Mouse (Mus musculus) hindbrain, postnatal 0 days (tissue): ENCODE measurements at regions not wholly inside any gene's neighbourhood (a gene's known extent, or its start where the extent isn't known, plus 50 kb on each side); places are given as distances from the start of the nearest gene placed in this dataset.

ENCODE experiments used
- ATAC-seq: fragments of 200-750 bp; cut with Nextera tagmentation; 2 replicates; pipeline ENCODE4 v1.8.0; 2017; ENCODE audit warnings: mild to moderate bottlenecking, moderate TSS enrichment, moderate library complexity
- DNase-seq: peaks from one replicate; pipeline ENCODE4 v3.0.0-alpha.2; 2015; ENCODE audit warnings: low spot score
- H3K27ac ChIP-seq: fragments of 300-500 bp; sonication (generic); 2 replicates; pipeline ENCODE4 v1.5.1; 2014; ENCODE audit warnings: mild to moderate bottlenecking
- H3K27me3 ChIP-seq: fragments of 300-500 bp; sonication (generic); 2 replicates; pipeline ENCODE4 v1.6.1; 2014; ENCODE audit warnings: low read length, mixed read lengths; ENCODE audit not compliant: insufficient read depth
- H3K36me3 ChIP-seq: fragments of 300-500 bp; sonication (generic); 2 replicates; pipeline ENCODE4 v1.6.1; 2014; ENCODE audit warnings: low read length, mixed read lengths; ENCODE audit not compliant: insufficient read depth
- H3K4me1 ChIP-seq: fragments of 300-500 bp; sonication (generic); 2 replicates; pipeline ENCODE4 v1.6.1; 2014; ENCODE audit warnings: antibody characterized with exemption, low read length, mixed read lengths; ENCODE audit not compliant: insufficient read depth
- H3K4me2 ChIP-seq: fragments of 300-500 bp; sonication (generic); 2 replicates; pipeline ENCODE4 v1.6.1; 2014; ENCODE audit warnings: low read depth, mild to moderate bottlenecking, low read length, moderate library complexity, mixed read lengths
- H3K4me3 ChIP-seq: fragments of 300-500 bp; sonication (generic); 2 replicates; pipeline ENCODE4 v1.5.1; 2014; ENCODE audit warnings: low read length
- H3K9ac ChIP-seq: fragments of 300-500 bp; sonication (generic); replicated peaks from 2 replicates; pipeline ENCODE4 v1.6.1; 2014; ENCODE audit warnings: mild to moderate bottlenecking, low read length, moderate library complexity, mixed read lengths
- H3K9me3 ChIP-seq: fragments of 300-500 bp; sonication (generic); 2 replicates; pipeline ENCODE4 v1.6.1; 2016; ENCODE audit warnings: low read length, mixed read lengths
- CTCF ChIP-seq: IDR thresholded peaks from 2 replicates; pipeline ENCODE4 v1.5.1; 2016; ENCODE audit warnings: antibody characterized with exemption, control low read depth, low read depth
- WGBS: fragments of 180-500 bp; shearing (Covaris S2); extraction: QIAGEN DNeasy Blood & Tissue Kit; methylation state at CpG from one replicate; pipeline ENCODE4 v1.1.7; 2014; 5-methylcytosine and 5-hydroxymethylcytosine counted together

DNA sequence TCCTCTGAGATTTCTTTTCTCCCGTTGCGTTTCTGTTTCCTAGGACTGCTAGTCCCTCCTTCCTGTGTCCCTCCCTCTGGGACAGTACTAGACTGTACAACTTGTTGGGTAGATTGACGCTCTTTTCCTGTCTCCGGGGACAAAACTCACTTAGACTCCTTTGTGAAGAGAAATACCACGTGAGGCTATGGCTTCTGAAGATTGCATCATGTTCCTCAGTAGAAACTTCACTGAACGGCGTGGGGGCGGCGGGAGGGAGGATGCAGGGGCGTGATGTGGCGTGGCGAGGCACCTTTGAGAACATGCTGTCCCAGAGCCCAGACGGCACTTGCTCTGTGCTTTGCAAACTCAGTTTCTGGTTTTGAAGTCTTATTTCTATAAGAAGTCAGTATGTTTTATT is 78.5 kb downstream of the Spata18 start:
- no peak for TF ChIP-seq CTCF
- DNase-seq, result no peak
- ATAC-seq, result no peak

DNA sequence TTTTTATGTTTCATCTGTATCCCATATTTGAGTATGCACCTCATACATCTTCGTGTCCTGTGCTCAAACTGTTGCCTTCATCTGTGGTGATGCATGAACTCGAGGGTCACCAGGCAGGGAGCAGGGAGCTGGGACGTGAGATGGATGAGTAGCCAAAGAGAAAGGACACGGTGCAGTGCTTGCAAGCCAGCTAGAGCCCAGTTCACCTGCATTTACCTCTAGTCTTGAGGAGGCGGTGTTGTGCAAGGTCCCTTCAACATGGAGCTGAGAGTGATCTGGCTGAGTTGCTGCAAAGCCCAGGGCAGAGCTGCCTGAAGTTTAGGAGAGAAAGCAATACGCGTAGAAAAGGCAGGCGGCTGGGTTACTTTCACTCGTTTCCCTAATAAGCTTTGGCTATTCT is 80.2 kb downstream of the Spata18 start:
- Histone ChIP-seq H3K4me3 (no peak overlapping the region), H3K36me3 (no peaks in the 10 kb centered on the region), H3K27ac (no peak overlapping the region), H3K27me3 (no peaks in the 10 kb centered on the region), H3K9me3 (no peaks in the 10 kb centered on the region), H3K4me2 (no peak overlapping the region), H3K4me1 (no peaks in the 10 kb centered on the region), H3K9ac (no peak overlapping the region)
- DNase-seq, result no peak
- no peak for ATAC-seq
- WGBS, result 71% methylated on average over 9 of the region's 9 CpGs
- TF ChIP-seq CTCF, result no peak

More for the DNA sequence above, 78.5 kb downstream of the Spata18 start:
- WGBS, result 85% methylated on average over 13 of the region's 13 CpGs
- Histone ChIP-seq H3K36me3 (no peaks in the 10 kb centered on the region), H3K4me3 (no peak overlapping the region), H3K9me3 (no peaks in the 10 kb centered on the region), H3K27ac (no peak overlapping the region), H3K4me2 (no peak overlapping the region), H3K4me1 (no peaks in the 10 kb centered on the region; the same call in 1 of the 2 replicates), H3K27me3 (no peaks in the 10 kb centered on the region), H3K9ac (no peak overlapping the region)

DNA sequence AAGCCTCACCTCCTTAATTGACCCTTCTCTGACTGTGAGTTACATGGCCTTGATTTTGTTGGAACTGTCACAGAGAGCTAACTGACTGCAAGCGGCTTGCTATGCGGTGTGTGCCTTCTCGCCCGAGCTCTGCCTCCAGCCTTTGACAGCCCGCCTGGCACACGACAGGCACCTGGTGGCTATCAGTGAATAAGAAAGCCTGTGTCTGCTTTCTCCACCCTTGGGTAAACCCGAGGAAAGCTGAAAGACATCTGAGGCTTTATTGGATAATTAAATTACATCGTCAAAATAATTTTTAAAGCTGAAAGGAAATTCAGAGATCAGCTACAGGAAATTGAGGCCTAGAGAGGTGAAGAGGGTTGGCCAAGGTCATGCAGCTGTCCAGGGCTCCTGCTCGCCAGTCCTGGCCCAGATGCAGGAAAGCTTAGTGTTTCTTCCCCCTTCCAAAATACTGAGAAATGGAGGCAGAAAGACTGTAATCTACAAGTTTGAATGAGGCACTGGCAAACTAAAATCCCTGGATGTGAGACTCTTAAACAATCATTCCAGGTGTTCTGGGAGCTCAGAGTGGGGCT is 80.9 kb downstream of the Spata18 start:
- no peak for ATAC-seq
- no peaks in the 10 kb centered on the region for H3K4me1 ChIP-seq
- H3K27me3 ChIP-seq, result no peaks in the 10 kb centered on the region
- H3K36me3 ChIP-seq, result no peaks in the 10 kb centered on the region
- no peaks in the 10 kb centered on the region for H3K9me3 ChIP-seq
- DNase-seq, result no peak
- H3K4me2 ChIP-seq, result no peak overlapping the region
- no peak overlapping the region for H3K27ac ChIP-seq
- H3K9ac ChIP-seq, result no peak overlapping the region
- WGBS, result 35% methylated on average over 9 of the region's 9 CpGs
- TF ChIP-seq CTCF, result no peak
- H3K4me3 ChIP-seq, result no peak overlapping the region

DNA sequence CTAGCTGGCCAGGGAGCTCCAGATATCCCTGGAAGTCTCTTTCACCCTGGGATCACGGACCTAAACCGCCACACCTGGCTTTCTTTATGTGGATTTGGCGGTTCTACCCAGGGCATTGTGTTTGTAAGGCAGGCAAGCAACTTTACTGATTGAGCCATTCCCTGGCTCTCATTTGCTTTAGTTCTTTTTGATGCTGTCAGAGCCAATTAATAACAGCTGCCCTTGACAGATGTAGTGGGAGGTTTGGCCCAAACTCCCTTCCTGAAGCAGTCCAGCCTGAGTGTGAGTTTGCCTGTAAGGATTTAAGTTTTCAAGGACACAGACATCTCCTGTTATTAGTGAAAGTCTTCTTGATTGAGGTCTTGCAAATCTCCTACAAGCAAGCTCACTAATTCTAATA is 89.6 kb downstream of the Spata18 start:
- no peak overlapping the region for H3K4me2 ChIP-seq
- no peak for DNase-seq
- TF ChIP-seq CTCF, result no peak
- H3K27me3 ChIP-seq, result no peaks in the 10 kb centered on the region
- no peaks in the 10 kb centered on the region for H3K36me3 ChIP-seq
- H3K9me3 ChIP-seq, result no peaks in the 10 kb centered on the region
- no peak for ATAC-seq
- WGBS, result 75% methylated on average over 3 of the region's 3 CpGs
- H3K9ac ChIP-seq, result no peak overlapping the region
- no peaks in the 10 kb centered on the region for H3K4me1 ChIP-seq
- H3K4me3 ChIP-seq, result no peak overlapping the region
- H3K27ac ChIP-seq, result no peak overlapping the region

DNA sequence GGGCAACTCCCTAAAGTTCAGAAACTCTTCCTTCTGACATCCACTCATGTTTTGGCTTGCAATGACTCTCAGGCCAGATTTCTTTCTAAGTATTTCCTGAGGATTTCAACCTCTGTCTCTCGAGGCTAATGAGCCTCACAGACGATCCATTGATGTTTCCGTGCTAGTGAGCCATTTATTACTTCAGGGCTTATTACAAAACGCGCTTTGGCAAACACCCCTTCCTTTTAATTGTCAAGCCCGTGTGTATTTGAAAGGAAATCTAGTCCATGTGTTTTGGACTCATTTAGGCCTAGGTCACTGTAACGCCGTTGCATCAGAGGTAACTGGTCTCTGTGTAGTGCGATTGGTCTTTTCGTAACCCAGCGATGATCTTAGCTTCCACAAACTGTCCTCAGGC is 90.3 kb downstream of the Spata18 start:
- WGBS, result 81% methylated on average over 11 of the region's 11 CpGs

DNA sequence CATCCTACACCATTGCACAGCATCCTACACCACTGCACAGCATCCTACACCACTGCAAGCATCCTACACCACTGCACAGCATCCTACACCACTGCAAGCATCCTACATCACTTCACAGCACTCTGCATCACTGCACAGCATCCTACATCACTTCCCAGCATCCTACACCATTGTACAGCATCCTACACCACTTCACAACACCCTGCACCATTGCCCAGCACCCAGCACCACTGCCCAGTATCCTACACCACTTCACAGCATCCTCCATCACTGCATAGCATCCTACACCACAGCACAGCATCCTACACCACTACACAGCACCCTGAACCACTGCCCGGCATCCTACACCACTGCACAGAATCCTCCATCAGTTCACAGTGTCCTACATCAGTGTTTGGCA is 92.8 kb downstream of the Spata18 start:
- H3K4me3 ChIP-seq, result no peak overlapping the region
- no peak overlapping the region for H3K27ac ChIP-seq
- DNase-seq, result no peak
- no peaks in the 10 kb centered on the region for H3K36me3 ChIP-seq
- H3K9ac ChIP-seq, result no peak overlapping the region
- no peaks in the 10 kb centered on the region for H3K27me3 ChIP-seq
- no peaks in the 10 kb centered on the region for H3K4me1 ChIP-seq
- H3K4me2 ChIP-seq, result no peak overlapping the region
- TF ChIP-seq CTCF, result no peak
- ATAC-seq, result no peak
- WGBS, result 92% methylated on average over 1 of the region's 1 CpGs
- no peaks in the 10 kb centered on the region for H3K9me3 ChIP-seq

More for the DNA sequence above, 90.3 kb downstream of the Spata18 start:
- H3K9me3 ChIP-seq, result no peaks in the 10 kb centered on the region
- no peak overlapping the region for H3K4me2 ChIP-seq
- TF ChIP-seq CTCF, result no peak
- no peaks in the 10 kb centered on the region for H3K27me3 ChIP-seq
- no peaks in the 10 kb centered on the region for H3K4me1 ChIP-seq
- H3K36me3 ChIP-seq, result no peaks in the 10 kb centered on the region
- DNase-seq (no peak), ATAC-seq (no peak)
- no peak overlapping the region for H3K9ac ChIP-seq
- H3K4me3 ChIP-seq, result no peak overlapping the region
- H3K27ac ChIP-seq, result no peak overlapping the region

DNA sequence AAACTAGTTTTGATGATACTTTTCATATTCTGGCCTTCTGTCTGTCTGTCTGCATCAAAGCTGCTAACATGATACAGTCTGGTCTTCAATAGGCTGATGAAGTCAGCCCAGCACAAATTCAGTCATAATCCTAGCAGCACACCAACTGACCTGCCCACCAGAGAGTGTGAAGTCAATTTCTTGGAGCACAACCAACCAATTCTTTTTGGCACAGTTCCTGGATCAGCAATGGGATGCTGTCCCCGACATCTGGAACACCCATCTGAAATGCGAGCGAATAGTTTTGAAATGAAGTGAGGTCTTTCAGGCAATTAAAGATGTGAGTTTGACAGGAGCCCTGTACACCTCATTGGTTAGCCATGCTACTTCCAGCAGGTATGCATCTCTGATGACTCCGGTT is 98.6 kb downstream of the Spata18 start:
- Histone ChIP-seq H3K9me3 (no peaks in the 10 kb centered on the region), H3K4me1 (no peaks in the 10 kb centered on the region), H3K4me3 (no peak overlapping the region), H3K4me2 (no peak overlapping the region), H3K27me3 (no peaks in the 10 kb centered on the region), H3K27ac (no peak overlapping the region), H3K9ac (no peak overlapping the region), H3K36me3 (no peaks in the 10 kb centered on the region)
- ATAC-seq (no peak), DNase-seq (no peak)
- 73% methylated on average over 4 of the region's 4 CpGs for WGBS
- no peak for TF ChIP-seq CTCF
